Mouse (Mus musculus): ENCODE data around the gene Gmeb2. TPM values are rescaled to one million over a fixed set of nuclear protein-coding genes. Genes with fewer than 3 reads are reported as not detected.

Gmeb2 gene
- polyA plus RNA-seq, 1 experiment = 12.8 TPM

DNA sequence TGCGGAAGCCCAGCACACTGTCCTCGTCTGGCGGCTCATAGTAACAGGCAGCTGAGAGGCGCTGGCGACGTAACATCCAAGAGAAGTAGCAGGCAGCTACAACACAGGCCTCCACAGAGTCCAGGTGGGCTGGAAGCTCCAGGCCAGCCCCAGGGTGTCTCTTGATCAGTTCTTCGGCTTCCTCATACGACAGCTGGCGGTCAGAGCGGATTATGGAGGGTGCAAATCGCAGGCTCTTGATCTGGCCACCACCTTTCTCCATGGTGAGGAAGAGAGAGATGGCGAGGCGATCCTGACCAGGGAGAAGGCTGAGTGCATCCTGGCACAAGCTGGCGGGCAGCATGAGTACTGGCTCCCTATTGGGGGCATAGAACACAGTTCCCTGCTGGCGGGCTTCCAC is 54.4 kb downstream of the Gmeb2 start:
- no peaks in the 10 kb centered on the region for H3K4me1 ChIP-seq (ENCODE audit: control insufficient read depth, insufficient read depth, low read length)
- TF ChIP-seq CTCF (conservative IDR thresholded peaks at IDR 0.05; ENCODE audit: insufficient read depth, insufficient read length, low read depth, low read length) (no peak), POLR2A (IDR thresholded peaks at IDR 0.05; ENCODE audit: low read depth, low read length) (no peak)
- WGBS = 93% methylated on average over 15 of the region's 15 CpGs
- H3K27ac ChIP-seq (ENCODE audit: insufficient read depth, low read depth, low read length) = no peak overlapping the region
- H3K4me3 ChIP-seq (ENCODE audit: insufficient read depth, low read depth, low read length) = no peak overlapping the region
- H3K36me3 ChIP-seq (ENCODE audit: control insufficient read depth, insufficient read depth, low read length) = no peaks in the 10 kb centered on the region
- no peak for DNase-seq
- H3K27me3 ChIP-seq (replicated peaks; ENCODE audit: control insufficient read depth, insufficient read depth, low read length) = no peaks in the 10 kb centered on the region

DNA sequence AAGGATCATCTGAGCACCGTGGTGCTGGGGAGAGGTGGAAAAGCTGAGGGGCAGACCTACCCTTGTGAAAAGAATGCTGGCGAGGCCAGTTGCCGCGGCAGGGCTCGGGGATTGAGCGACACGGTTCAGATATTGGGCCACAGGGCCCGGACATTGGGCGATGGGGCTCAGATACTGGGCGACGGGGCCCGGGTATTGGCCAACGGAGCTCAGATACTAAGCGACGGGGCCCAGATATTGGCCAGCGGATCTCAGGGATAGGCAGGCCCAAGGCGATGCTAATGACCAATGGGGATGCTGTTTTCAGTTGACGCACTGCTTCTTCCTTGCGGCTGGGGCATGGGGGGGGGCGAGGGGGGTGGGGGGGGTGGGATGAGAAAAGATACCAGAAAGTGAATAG is 56.7 kb downstream of the Gmeb2 start:
- 86% methylated on average over 20 of the region's 20 CpGs for WGBS
- DNase-seq = no peak
- no peaks in the 10 kb centered on the region for H3K27me3 ChIP-seq (replicated peaks; ENCODE audit: control insufficient read depth, insufficient read depth, low read length)
- no peak for TF ChIP-seq POLR2A (IDR thresholded peaks at IDR 0.05; ENCODE audit: low read depth, low read length)
- TF ChIP-seq CTCF (conservative IDR thresholded peaks at IDR 0.05; ENCODE audit: insufficient read depth, insufficient read length, low read depth, low read length) = no peak
- no peak overlapping the region for H3K4me3 ChIP-seq (ENCODE audit: insufficient read depth, low read depth, low read length)
- H3K4me1 ChIP-seq (ENCODE audit: control insufficient read depth, insufficient read depth, low read length) = no peaks in the 10 kb centered on the region
- H3K27ac ChIP-seq (ENCODE audit: insufficient read depth, low read depth, low read length) = no peak overlapping the region
- H3K36me3 ChIP-seq (ENCODE audit: control insufficient read depth, insufficient read depth, low read length) = no peaks in the 10 kb centered on the region

DNA sequence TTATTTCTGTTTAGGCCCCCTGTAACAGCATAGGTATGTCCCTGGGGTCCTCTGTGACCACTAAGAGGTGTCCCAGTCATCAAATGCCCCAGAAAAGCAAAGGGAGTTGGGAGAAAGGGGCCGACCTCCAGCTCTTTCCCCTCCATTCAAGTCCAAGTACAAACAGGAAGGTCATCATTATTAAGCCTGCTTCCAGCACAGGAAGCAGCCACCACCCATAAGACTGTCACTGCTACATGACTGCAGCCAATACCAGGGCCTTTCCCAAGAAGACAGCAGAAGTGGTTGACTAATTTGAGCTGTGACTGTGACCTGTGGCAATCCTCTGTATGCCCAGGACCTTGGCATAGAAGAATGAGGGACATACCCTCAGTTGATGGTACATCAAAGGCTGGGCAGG is 59.5 kb downstream of the Gmeb2 start:
- TF ChIP-seq CTCF (conservative IDR thresholded peaks at IDR 0.05; ENCODE audit: insufficient read depth, insufficient read length, low read depth, low read length) = no peak
- TF ChIP-seq POLR2A (IDR thresholded peaks at IDR 0.05; ENCODE audit: low read depth, low read length) = no peak
- Histone ChIP-seq H3K36me3 (ENCODE audit: control insufficient read depth, insufficient read depth, low read length) (no peaks in the 10 kb centered on the region), H3K27ac (ENCODE audit: insufficient read depth, low read depth, low read length) (no peak overlapping the region), H3K4me3 (ENCODE audit: insufficient read depth, low read depth, low read length) (no peak overlapping the region), H3K27me3 (replicated peaks; ENCODE audit: control insufficient read depth, insufficient read depth, low read length) (no peaks in the 10 kb centered on the region), H3K4me1 (ENCODE audit: control insufficient read depth, insufficient read depth, low read length) (no peaks in the 10 kb centered on the region)
- 63% methylated on average over 1 of the region's 1 CpGs for WGBS
- peak; percentile 43 for DNase-seq

- Histone ChIP-seq H3K36me3 (ENCODE audit: control insufficient read depth, insufficient read depth, low read length) (no peaks in the 10 kb centered on the region), H3K27ac (ENCODE audit: insufficient read depth, low read depth, low read length) (no peak overlapping the region), H3K4me3 (ENCODE audit: insufficient read depth, low read depth, low read length) (no peak overlapping the region), H3K4me1 (ENCODE audit: control insufficient read depth, insufficient read depth, low read length) (no peaks in the 10 kb centered on the region), H3K27me3 (replicated peaks; ENCODE audit: control insufficient read depth, insufficient read depth, low read length) (no peaks in the 10 kb centered on the region)
- TF ChIP-seq CTCF (conservative IDR thresholded peaks at IDR 0.05; ENCODE audit: insufficient read depth, insufficient read length, low read depth, low read length) = no peak
- TF ChIP-seq POLR2A (IDR thresholded peaks at IDR 0.05; ENCODE audit: low read depth, low read length) = no peak
- no peak for DNase-seq
- WGBS = 79% methylated on average over 3 of the region's 3 CpGs
These were observed 60.7 kb downstream of the Gmeb2 start for GRCm38 (mm10) chr2:181227122-181227521.

- TF ChIP-seq CTCF (conservative IDR thresholded peaks at IDR 0.05; ENCODE audit: insufficient read depth, insufficient read length, low read depth, low read length) (no peak), POLR2A (IDR thresholded peaks at IDR 0.05; ENCODE audit: low read depth, low read length) (no peak)
- Histone ChIP-seq H3K4me1 (ENCODE audit: control insufficient read depth, insufficient read depth, low read length) (peaks cover 4% of the 10 kb centered on the region; the same call in 1 of the 2 replicates), H3K36me3 (ENCODE audit: control insufficient read depth, insufficient read depth, low read length) (no peaks in the 10 kb centered on the region), H3K4me3 (ENCODE audit: insufficient read depth, low read depth, low read length) (no peak overlapping the region), H3K27ac (ENCODE audit: insufficient read depth, low read depth, low read length) (no peak overlapping the region), H3K27me3 (replicated peaks; ENCODE audit: control insufficient read depth, insufficient read depth, low read length) (no peaks in the 10 kb centered on the region)
- DNase-seq = no peak
- 84% methylated on average over 2 of the region's 2 CpGs for WGBS
These were observed 62.8 kb downstream of the Gmeb2 start for GRCm38 (mm10) chr2:181224994-181225393.

DNA sequence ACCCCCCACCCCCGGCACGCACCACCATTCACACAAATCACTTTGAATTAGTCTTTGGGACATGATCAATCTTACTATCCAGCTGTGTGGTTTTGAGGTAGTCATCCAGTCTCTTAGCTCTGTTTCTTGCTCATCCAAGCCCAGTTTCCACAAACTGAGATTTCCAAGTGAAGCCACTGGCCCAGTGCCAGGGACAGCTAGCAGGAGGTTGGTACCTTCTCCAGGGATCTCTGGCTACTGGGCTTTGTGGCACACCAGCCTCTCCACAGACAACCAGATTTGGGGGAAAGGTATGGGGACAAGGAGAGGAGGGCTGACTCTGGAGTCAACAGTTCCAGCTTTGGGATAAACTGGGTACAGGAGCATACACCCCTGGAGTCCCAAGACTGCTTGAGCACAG is 67.5 kb downstream of the Gmeb2 start:
- no peaks in the 10 kb centered on the region for H3K27me3 ChIP-seq (replicated peaks; ENCODE audit: control insufficient read depth, insufficient read depth, low read length)
- peak overlapping the region; percentile 35; the same call in 1 of the 2 replicates for H3K4me3 ChIP-seq (ENCODE audit: insufficient read depth, low read depth, low read length)
- WGBS = 41% methylated on average over 2 of the region's 2 CpGs
- peak overlapping the region; percentile 3; the same call in 1 of the 2 replicates for H3K27ac ChIP-seq (ENCODE audit: insufficient read depth, low read depth, low read length)
- peaks cover 4% of the 10 kb centered on the region; the same call in 1 of the 2 replicates for H3K4me1 ChIP-seq (ENCODE audit: control insufficient read depth, insufficient read depth, low read length)
- TF ChIP-seq POLR2A (IDR thresholded peaks at IDR 0.05; ENCODE audit: low read depth, low read length) (no peak), CTCF (conservative IDR thresholded peaks at IDR 0.05; ENCODE audit: insufficient read depth, insufficient read length, low read depth, low read length) (no peak)
- peak; percentile 28 for DNase-seq
- H3K36me3 ChIP-seq (ENCODE audit: control insufficient read depth, insufficient read depth, low read length) = no peaks in the 10 kb centered on the region

- TF ChIP-seq POLR2A (IDR thresholded peaks at IDR 0.05; ENCODE audit: low read depth, low read length) (no peak), CTCF (conservative IDR thresholded peaks at IDR 0.05; ENCODE audit: insufficient read depth, insufficient read length, low read depth, low read length) (no peak; the same call in 1 of the 2 replicates)
- Histone ChIP-seq H3K27ac (ENCODE audit: insufficient read depth, low read depth, low read length) (peak within 1 kb of the TSS; percentile 34), H3K4me1 (ENCODE audit: control insufficient read depth, insufficient read depth, low read length) (peaks cover 4% of the 10 kb centered on the region; the same call in 1 of the 2 replicates), H3K36me3 (ENCODE audit: control insufficient read depth, insufficient read depth, low read length) (no peaks in the 10 kb centered on the region), H3K27me3 (replicated peaks; ENCODE audit: control insufficient read depth, insufficient read depth, low read length) (no peaks in the 10 kb centered on the region), H3K4me3 (ENCODE audit: insufficient read depth, low read depth, low read length) (peak within 1 kb of the TSS; percentile 35)
- DNase-seq = peak; percentile 91
- 3% methylated on average over 25 of the region's 25 CpGs for WGBS
These were observed 68.2 kb downstream of the Gmeb2 start, which contains the start of gene Fndc11 for GRCm38 (mm10) chr2:181219538-181220216. Gene Fndc11 (plus strand): TSS chr2:181220013.

Measured in kidney, adult 2 months (tissue).